Mouse (Mus musculus) testis, adult 2 months (tissue): Measurements from ENCODE around the gene Zfp366.

Experiments used
- CTCF ChIP-seq: fragments of 200-500 bp; IDR thresholded peaks from 2 replicates; pipeline ENCODE4 v1.5.1; 2012; ENCODE audit warnings: low read depth, mild to moderate bottlenecking, inconsistent platforms, low read length, moderate library complexity; ENCODE audit not compliant: control insufficient read depth, insufficient read depth, insufficient replicate concordance
- POLR2A ChIP-seq: fragments of 200-500 bp; IDR thresholded peaks from 2 replicates; pipeline ENCODE4 v1.6.1; 2012; ENCODE audit warnings: low read depth, mild to moderate bottlenecking, inconsistent platforms, low read length, moderate library complexity; ENCODE audit not compliant: control insufficient read depth

- TF ChIP-seq CTCF, result no peak
- no peak for TF ChIP-seq POLR2A
These were observed 17.3 kb downstream of the Zfp366 start for GRCm38 (mm10) chr13:99201647-99202574.
